Mouse (Mus musculus) ES-E14 (cell line): ENCODE results near the gene Tle4. TPM values are rescaled to one million over a fixed set of nuclear protein-coding genes. Genes with fewer than 3 reads are reported as not detected.

Experiments used
- DNase-seq: peaks from one replicate; pipeline ENCODE4 v3.0.0-alpha.2; 2013; ENCODE audit warnings: low read depth, low spot score
- H3K27ac ChIP-seq: 2 replicates; pipeline ENCODE4 v1.5.1; 2012; ENCODE audit warnings: low read depth, mild to moderate bottlenecking, low read length, moderate library complexity, mixed read lengths; ENCODE audit not compliant: poor library complexity, insufficient read depth, severe bottlenecking
- H3K36me3 ChIP-seq: 2 replicates; pipeline ENCODE4 v1.6.1; 2012; ENCODE audit warnings: mild to moderate bottlenecking, low read length, moderate library complexity, mixed read lengths; ENCODE audit not compliant: control insufficient read depth, poor library complexity, insufficient read depth, severe bottlenecking
- H3K4me1 ChIP-seq, 2 experiments: fragments of 150-350 bp in 1 of 2; sonication (generic) in 1 of 2; 2 replicates each; pipeline ENCODE4 v1.6.1; 2012; ENCODE audit warnings: low read length in 2 of 2, mild to moderate bottlenecking in 1 of 2, mixed read lengths in 1 of 2; ENCODE audit not compliant: control insufficient read depth in 2 of 2, insufficient read depth in 2 of 2, poor library complexity in 1 of 2
- H3K4me3 ChIP-seq, 2 experiments: fragments of 150-350 bp in 1 of 2; sonication (generic) in 1 of 2; 2 replicates each; pipeline ENCODE4 v1.5.1; 2012; ENCODE audit warnings: low read length in 2 of 2, low read depth in 1 of 2, mild to moderate bottlenecking in 1 of 2, mixed read lengths in 1 of 2; ENCODE audit not compliant: insufficient read depth in 1 of 2, poor library complexity in 1 of 2, severe bottlenecking in 1 of 2
- H3K9ac ChIP-seq: 2 replicates; pipeline ENCODE4 v1.6.1; 2012; ENCODE audit warnings: low read depth, mild to moderate bottlenecking, low read length, mixed read lengths; ENCODE audit not compliant: poor library complexity, insufficient read depth, severe bottlenecking
- H3K9me3 ChIP-seq: fragments of 150-350 bp; sonication (generic); 2 replicates; pipeline ENCODE4 v1.6.1; 2012; ENCODE audit warnings: low read depth, mild to moderate bottlenecking, low read length; ENCODE audit not compliant: control insufficient read depth, insufficient read depth
- CHD2 ChIP-seq: IDR thresholded peaks from 2 replicates; pipeline ENCODE4 v1.6.1; 2014; ENCODE audit warnings: mild to moderate bottlenecking, low read depth, low read length, inconsistent platforms
- HCFC1 ChIP-seq: IDR thresholded peaks from 2 replicates; pipeline ENCODE4 v1.6.1; 2012; ENCODE audit warnings: low read length, inconsistent platforms, borderline replicate concordance; ENCODE audit not compliant: insufficient read depth
- MAFK ChIP-seq: IDR thresholded peaks from 2 replicates; pipeline ENCODE4 v1.6.1; 2014; ENCODE audit warnings: mild to moderate bottlenecking, low read depth, low read length, inconsistent platforms; ENCODE audit not compliant: insufficient read depth
- ZC3H11A ChIP-seq: IDR thresholded peaks from 2 replicates; pipeline ENCODE4 v1.6.1; 2012; ENCODE audit warnings: low read depth, mild to moderate bottlenecking, inconsistent platforms, low read length, borderline replicate concordance
- ZNF384 ChIP-seq: IDR thresholded peaks from 2 replicates; pipeline ENCODE4 v1.6.1; 2012; ENCODE audit warnings: low read depth, low read length, inconsistent platforms
- in situ Hi-C, 2 experiments: fragments of 600-800 bp; cut with MboI; formaldehyde crosslinking; loops; one replicate each; pipeline ENCODE4 v1.15.1; 2025; ENCODE audit warnings: low sequenced_read_pairs in 2 of 2, inconsistent platforms in 1 of 2; ENCODE audit not compliant: unreplicated experiment in 2 of 2
- total RNA-seq: library from RNA; depleted of rRNA; stranded (reverse); fragments of 300-350 nt; gene quantifications from 2 replicates; pipeline ENCODE4 v1.2.3, GENCODE M21; 2012

Tle4 gene
- total RNA-seq, 1 experiment = 45.7 TPM

DNA sequence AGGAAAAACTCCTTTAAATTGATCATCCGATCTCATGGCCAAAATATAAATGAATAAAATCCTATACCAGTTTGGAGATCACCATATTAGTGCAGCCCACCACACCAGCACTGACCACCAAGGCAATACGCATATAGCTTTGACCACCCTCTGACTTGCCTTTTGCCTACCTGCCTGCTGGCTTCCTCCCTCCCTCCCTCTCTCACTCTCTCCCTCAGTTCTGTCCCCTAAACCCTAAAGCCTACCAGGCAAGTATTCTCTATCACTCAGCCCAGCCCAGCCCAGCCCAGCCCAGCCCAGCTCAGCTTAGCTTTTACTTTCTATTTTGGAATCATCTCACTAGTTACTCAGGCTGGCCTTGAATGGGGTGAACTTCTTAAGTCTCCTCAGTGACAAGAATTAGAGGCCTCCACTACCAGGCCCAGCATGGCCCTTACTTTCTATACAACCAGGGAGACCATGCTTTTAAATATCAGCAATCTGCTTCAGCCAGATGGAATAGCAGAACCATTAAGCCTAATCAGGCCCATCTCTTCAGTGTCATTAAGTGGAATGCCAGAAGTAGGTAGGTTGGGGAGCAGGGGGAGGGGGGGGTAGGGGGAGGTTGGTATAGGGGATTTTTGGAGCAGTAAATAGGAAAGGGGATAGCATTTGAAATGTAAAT is 91.8 kb downstream of the Tle4 start:
- TF ChIP-seq ZC3H11A = no peak
- TF ChIP-seq CHD2 = no peak
- no peak for TF ChIP-seq ZNF384
- no peak for TF ChIP-seq MAFK
- no peak for TF ChIP-seq HCFC1
- Histone ChIP-seq H3K4me3 (no peak overlapping the region), H3K4me1 (peaks cover 0 to 11% of the 10 kb centered on the region in 2 experiments; a peak in 3 of 4 replicates), H3K36me3 (peaks cover 5% of the 10 kb centered on the region), H3K9ac (no peak overlapping the region), H3K9me3 (no peaks in the 10 kb centered on the region), H3K27ac (no peak overlapping the region; the same call in 1 of the 2 replicates)
- in situ Hi-C loops = no loop called here
- no peak for DNase-seq

DNA sequence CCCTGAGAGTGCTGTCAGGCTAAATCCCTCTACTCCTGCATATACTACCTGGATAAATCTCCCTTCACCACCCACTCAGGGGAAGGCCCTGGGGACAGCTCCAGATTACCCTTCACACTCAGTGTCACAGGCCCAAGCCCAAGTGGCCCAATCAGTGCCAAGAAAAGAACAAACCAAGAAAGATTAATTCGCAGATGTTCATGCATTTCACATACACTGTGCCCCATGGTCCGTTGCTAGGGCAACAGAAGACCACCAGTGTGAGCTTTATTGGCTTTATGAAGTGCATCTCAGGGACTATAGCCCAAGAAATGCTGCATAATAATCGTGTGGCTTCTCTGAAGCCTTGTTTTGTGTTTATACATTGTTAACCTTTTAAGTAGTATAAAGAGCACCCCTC is 92.5 kb downstream of the Tle4 start:
- no peak overlapping the region for H3K9ac ChIP-seq
- H3K9me3 ChIP-seq = no peaks in the 10 kb centered on the region
- no peak overlapping the region for H3K27ac ChIP-seq
- no peak for TF ChIP-seq MAFK
- TF ChIP-seq ZNF384 = no peak
- no peak for TF ChIP-seq HCFC1
- TF ChIP-seq ZC3H11A = no peak
- no peak for TF ChIP-seq CHD2
- in situ Hi-C loops = no loop called here
- H3K36me3 ChIP-seq = peaks cover 5% of the 10 kb centered on the region
- no peak for DNase-seq
- peaks cover 0 to 11% of the 10 kb centered on the region in 2 experiments; a peak in 3 of 4 replicates for H3K4me1 ChIP-seq
- no peak overlapping the region for H3K4me3 ChIP-seq

DNA sequence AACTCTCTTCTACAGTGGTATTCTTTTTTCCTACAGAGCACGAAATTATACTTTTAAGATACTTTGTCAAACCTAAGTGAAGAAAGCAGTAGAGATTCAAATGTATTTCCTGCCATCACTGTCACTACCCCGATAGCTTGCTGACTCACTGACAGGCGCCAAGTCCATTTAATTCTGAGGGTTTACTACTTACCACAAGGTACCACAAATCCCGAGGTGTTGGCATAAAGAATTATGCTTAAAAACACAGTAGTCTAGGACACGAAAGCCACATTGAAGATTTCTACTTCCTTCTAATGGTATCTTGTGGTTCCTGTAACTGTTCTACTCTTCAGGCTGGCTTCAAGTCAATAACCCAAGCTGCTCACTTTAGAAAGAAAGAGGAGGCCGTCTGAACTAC is 94.0 kb downstream of the Tle4 start:
- no peaks in the 10 kb centered on the region for H3K9me3 ChIP-seq
- in situ Hi-C loops = no loop called here
- H3K36me3 ChIP-seq = peaks cover 2% of the 10 kb centered on the region; the same call in 1 of the 2 replicates
- no peak for TF ChIP-seq MAFK
- H3K4me1 ChIP-seq = peaks cover 0 to 13% of the 10 kb centered on the region in 2 experiments; a peak in 3 of 4 replicates
- DNase-seq = no peak
- no peak overlapping the region for H3K9ac ChIP-seq
- H3K27ac ChIP-seq = no peak overlapping the region
- no peak overlapping the region for H3K4me3 ChIP-seq

GRCm38 (mm10) chr19:14502234-14502633 is 95.6 kb downstream of the Tle4 start:
- peaks cover 0 to 10% of the 10 kb centered on the region in 2 experiments; a peak in 3 of 4 replicates for H3K4me1 ChIP-seq
- H3K36me3 ChIP-seq = peaks cover 2% of the 10 kb centered on the region; the same call in 1 of the 2 replicates
- no peaks in the 10 kb centered on the region for H3K9me3 ChIP-seq
- no peak for DNase-seq
- no peak overlapping the region for H3K4me3 ChIP-seq
- in situ Hi-C loops = no loop called here
- TF ChIP-seq ZNF384 = no peak
- TF ChIP-seq HCFC1 = no peak
- TF ChIP-seq MAFK = no peak
- no peak for TF ChIP-seq CHD2
- no peak for TF ChIP-seq ZC3H11A
- no peak overlapping the region for H3K27ac ChIP-seq
- no peak overlapping the region for H3K9ac ChIP-seq
